Mouse (Mus musculus): Measurements from ENCODE around the gene Pdcd7.

- TF ChIP-seq EP300 (IDR thresholded peaks at IDR 0.05; ENCODE audit: low read depth in 1 of 2, low read length in 2 of 2) (no peak), CTCF (IDR thresholded peaks at IDR 0.05 in 2 of 3, conservative IDR thresholded peaks at IDR 0.05 in 1 of 3; ENCODE audit: control insufficient read depth in 1 of 3, insufficient read depth in 1 of 3, low read depth in 2 of 3, low read length in 3 of 3, poor library complexity in 1 of 3, severe bottlenecking in 1 of 3) (no peak), USF1 (IDR thresholded peaks at IDR 0.05; ENCODE audit: low read depth, low read length) (no peak), POLR2A (IDR thresholded peaks at IDR 0.05; ENCODE audit: control insufficient read depth in 1 of 2, insufficient read depth in 1 of 2, low read depth in 1 of 2, low read length in 2 of 2, poor library complexity in 1 of 2) (no peak), MAX (IDR thresholded peaks at IDR 0.05; ENCODE audit: low read length) (no peak)
These were observed 47.1 kb upstream of the Pdcd7 start for GRCm38 (mm10) chr9:65298761-65299160.
